Mouse (Mus musculus) ovary, adult 10 weeks (tissue): ENCODE measurements around the gene Gm11127. TPM values are rescaled to one million over a fixed set of nuclear protein-coding genes. Genes with fewer than 3 reads are reported as not detected.

Experiments used
- polyA plus RNA-seq: library from polyadenylated mRNA; stranded (reverse); fragments of 350-450 nt; fragmentation: Illumina TruSeq; extraction: RNeasy Lipid Tissue Mini Kit (QIAGEN cat#74804); gene quantifications from one replicate; pipeline ENCODE4 v1.2.3, GENCODE M21; 2014

Gene Gm11127
- not detected for polyA plus RNA-seq

DNA sequence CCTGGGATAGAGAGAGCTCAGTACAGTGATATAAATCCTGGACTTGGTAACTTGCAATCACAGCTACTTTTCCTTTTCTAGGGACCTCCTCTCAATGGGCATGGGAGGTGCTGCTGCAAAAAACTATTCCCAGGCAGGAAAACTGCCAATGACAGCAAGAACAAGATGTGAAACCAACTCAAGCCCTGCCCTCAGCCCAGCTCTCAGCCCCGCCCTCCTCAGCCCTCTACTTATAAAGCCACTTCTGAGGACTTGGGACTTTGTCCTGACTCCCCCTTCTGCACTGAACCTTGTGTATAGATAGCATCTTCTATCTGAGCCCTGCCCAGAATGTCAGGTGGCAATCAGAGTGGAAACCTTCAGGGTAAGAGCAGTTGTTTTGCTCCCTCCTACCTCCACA, at the start of gene Gm11127:
TSS of gene Gm11127 (minus strand) at position 10 of the 400 bp plus-strand sequence.

DNA sequence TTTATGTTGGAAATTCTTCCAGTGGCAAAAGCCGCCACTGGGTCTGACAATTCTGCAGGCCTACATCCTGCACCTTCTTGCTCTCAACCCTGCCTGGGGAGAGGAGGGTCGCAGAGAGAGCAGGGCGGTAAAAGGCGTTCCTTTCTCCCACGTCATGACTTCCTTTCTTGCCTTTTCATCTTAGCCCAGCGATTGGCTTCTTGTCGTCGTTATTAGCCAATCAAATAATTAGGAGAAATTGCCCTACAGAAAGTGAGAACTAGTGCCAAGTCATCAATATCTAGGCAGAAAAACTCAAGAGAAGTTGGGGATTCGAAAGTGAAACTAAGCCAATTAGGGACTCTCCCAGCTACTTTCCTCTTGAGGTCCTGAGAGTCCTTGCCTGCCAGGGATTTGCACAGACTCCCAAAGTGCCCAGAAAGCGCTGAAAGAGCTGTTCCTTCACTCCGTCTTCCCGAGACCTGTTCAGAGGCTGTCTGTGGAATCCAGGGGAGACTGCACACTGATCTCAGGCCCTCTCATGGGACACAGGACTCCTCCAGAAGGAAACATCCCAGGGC, 15.5 kb downstream of the Gm11127 start, which contains the start of the genes H2-T22 and Gm6034:
TSS of gene H2-T22 (minus strand) at position 138 of the 560 bp plus-strand sequence.
TSS of gene Gm6034 (plus strand) at position 352 of the 560 bp plus-strand sequence.

DNA sequence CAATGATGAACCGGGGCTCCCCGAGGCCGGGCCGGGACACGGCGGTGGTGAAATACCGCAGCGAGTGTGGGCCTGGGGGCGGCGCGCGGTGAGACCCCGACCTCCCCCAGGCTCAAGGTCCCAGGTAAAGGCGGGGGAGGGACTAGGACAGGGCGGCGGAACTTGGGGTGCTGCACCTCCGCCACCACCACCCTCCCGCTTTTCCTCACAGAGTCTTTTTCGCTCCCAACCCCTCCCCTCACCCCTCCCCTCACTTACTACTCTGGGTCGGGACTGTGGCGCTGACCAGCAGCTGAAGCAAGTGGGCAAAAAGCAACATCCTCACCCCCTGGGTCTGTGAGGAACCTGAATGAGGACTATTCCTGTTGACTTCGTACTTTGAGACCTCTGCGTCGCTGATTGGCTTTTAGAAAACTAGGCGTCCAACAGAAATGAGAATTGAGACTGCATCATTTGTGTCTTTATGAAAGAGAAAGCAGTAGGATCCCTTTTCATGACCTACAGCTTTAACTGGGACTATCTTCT, 25.8 kb downstream of the Gm11127 start, which contains the start of gene H2-T23:
TSS of gene H2-T23 (minus strand) at position 505 of the 525 bp plus-strand sequence.

DNA sequence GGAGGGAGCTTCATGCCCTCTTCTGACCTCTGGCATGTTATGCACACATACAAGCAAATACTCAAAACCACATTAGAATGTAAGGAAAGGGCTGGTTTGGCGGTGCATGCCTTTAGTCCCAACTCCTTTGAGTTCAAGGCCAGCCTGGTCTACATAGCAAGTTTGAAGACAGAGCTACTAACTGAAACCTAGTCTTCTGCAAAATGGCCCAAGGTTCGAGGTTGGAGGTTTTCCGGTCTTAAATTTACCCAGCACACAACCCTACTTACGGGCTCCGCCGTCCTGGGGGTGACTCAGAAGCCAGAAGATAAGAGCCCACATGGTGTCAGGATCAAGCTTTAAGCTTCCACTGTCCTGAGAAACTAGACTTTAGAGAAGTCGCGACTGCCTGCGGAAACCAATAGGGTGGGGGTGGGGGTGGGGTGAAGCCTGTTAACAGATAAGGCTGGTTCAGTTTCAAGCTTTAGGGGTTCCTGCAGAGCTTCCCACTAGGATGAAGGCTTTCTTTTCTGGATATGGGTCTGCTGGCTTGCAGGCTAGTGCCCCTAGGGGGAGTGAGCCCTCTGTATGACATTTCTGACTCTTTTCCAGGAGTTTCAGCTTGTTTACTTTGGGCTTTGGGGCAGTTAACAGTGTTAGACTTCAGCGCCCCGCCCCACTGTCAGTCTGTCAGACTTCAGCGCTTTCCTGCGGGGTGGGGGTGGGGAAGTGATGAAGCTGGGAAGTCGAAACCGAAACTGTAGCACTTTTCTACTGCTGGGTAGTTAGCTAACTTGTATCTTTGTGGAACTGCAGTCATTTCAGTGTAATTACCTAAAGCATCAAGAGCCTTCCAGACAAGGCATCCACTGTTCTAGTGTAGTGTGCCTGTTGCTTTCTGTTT, 37.7 kb downstream of the Gm11127 start, which contains the start of gene H2-T24:
TSS of gene H2-T24 (minus strand) at position 370 of the 883 bp plus-strand sequence.

Other genes starting within 250 kb of the Gm11127 start
- 7.2 TPM for gene Ier3, start 236.7 kb downstream of the Gm11127 start, polyA plus RNA-seq
- gene Flot1, start 235.1 kb downstream of the Gm11127 start, polyA plus RNA-seq = 6.8 TPM
- gene Tubb5, start 220.1 kb downstream of the Gm11127 start, polyA plus RNA-seq = 165 TPM
- 27.0 TPM for gene Mdc1, start 216.9 kb downstream of the Gm11127 start, polyA plus RNA-seq
- gene Nrm, start 197.1 kb downstream of the Gm11127 start, polyA plus RNA-seq = 4.5 TPM
- 2.1 TPM for gene Ppp1r18, start 192.8 kb downstream of the Gm11127 start, polyA plus RNA-seq
- gene Dhx16, start 178.6 kb downstream of the Gm11127 start, polyA plus RNA-seq = 17.6 TPM
- gene 2310061I04Rik, start 160.9 kb downstream of the Gm11127 start, polyA plus RNA-seq = 11.3 TPM
- 8.8 TPM for gene Atat1, start 148.3 kb downstream of the Gm11127 start, polyA plus RNA-seq
- 14.5 TPM for gene Mrps18b, start 142.0 kb downstream of the Gm11127 start, polyA plus RNA-seq
- 47.7 TPM for gene Ppp1r10, start 141.9 kb downstream of the Gm11127 start, polyA plus RNA-seq
- 63.5 TPM for gene Abcf1, start 88.6 kb downstream of the Gm11127 start, polyA plus RNA-seq
- gene Gnl1, start 78.5 kb downstream of the Gm11127 start, polyA plus RNA-seq = 1.6 TPM
- 4.4 TPM for gene Prr3, start 78.1 kb downstream of the Gm11127 start, polyA plus RNA-seq
- gene H2-T24, start 37.8 kb downstream of the Gm11127 start, polyA plus RNA-seq = 2.5 TPM
- gene H2-T23, start 25.5 kb downstream of the Gm11127 start, polyA plus RNA-seq = 2.5 TPM
- 8.8 TPM for gene H2-T22, start 15.6 kb downstream of the Gm11127 start, polyA plus RNA-seq
- not detected for gene Gm6034, start 15.4 kb downstream of the Gm11127 start, polyA plus RNA-seq
- gene Gm19684, start 63.3 kb upstream of the Gm11127 start, polyA plus RNA-seq = not detected
- not detected for gene Gm7030, start 71.1 kb upstream of the Gm11127 start, polyA plus RNA-seq
- gene Gm8909, start 110.2 kb upstream of the Gm11127 start, polyA plus RNA-seq = not detected
- gene H2-T3, start 131.9 kb upstream of the Gm11127 start, polyA plus RNA-seq = not detected
- gene Rpp21, start 199.7 kb upstream of the Gm11127 start, polyA plus RNA-seq = 5.2 TPM
- 11.2 TPM for gene Trim39, start 213.9 kb upstream of the Gm11127 start, polyA plus RNA-seq
- gene H2-M10.2, start 228.1 kb upstream of the Gm11127 start, polyA plus RNA-seq = not detected